Mouse (Mus musculus) CH12F3 (cell line): ENCODE results near the gene Glrx.

ENCODE experiments used
- in situ Hi-C: fragments of 300-500 bp; cut with MboI; formaldehyde crosslinking; loops from 2 replicates; pipeline ENCODE4 v1.14.3; 2020; ENCODE audit warnings: low sequenced_read_pairs

The Glrx gene

GRCm38 (mm10) chr13:75879756-75880155 is 40.1 kb downstream of the Glrx start:
- in situ Hi-C loops, result loop anchor here (10.0 kb wide), 2 partner anchors 75 to 655 kb away; no protein-coding TSS in a partner anchor

DNA sequence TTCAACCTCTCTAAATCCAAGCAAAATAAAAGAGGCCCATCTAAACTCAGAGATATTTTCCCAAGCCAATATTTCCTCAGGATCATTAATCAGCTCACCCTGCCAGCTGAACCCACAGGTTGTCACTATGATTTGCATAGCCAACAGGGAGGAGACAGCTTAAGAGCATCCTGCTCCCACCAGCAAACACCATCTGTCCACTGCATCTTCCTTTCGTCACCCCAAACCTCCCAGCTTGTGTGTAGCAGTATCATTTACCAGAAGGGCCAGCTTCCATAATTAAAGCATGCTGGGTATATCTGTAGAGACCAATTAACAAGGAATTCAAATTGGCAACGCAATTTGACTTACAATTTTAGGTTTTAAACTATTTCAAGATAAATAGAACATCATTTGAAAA is 40.8 kb downstream of the Glrx start:
- in situ Hi-C loops, result no loop called here

DNA sequence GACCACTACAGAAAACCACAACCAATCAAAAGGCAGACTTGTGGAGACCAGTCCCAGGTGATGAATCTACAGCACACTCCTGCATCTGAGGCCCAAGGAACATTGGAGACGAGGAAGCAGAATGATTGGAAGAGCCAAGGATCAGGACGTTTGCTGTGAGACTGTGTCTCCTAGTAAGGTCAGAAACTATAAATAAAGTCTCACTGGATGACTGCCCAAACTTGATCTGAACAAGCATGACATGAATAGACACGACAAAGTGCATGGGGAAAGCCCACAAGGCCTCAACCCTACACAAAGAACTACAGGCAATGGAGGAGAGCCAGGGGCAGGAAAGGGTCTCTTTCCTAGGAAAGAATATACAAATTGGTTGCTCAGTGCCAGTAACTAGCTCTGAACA is 44.1 kb downstream of the Glrx start:
- in situ Hi-C loops, result no loop called here

DNA sequence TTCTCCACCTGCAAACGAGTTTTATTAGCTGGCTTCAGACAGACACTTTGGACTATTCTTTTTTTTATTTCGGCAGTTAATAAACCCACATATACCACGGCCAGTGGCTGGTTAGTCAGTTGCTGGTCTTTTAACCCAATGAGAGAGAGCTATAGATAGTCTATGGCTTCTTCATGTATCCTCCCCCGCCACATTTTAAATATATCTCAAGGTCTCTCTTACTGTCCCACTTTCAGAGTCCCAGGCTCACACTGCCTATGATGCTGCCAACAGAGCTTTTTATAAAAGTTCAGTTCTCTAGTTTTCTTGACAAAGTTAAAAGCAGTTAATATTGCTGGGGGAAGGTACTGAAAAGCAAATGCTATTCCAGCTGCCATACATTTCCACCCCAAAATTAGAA is 52.2 kb downstream of the Glrx start:
- in situ Hi-C loops, result no loop called here

DNA sequence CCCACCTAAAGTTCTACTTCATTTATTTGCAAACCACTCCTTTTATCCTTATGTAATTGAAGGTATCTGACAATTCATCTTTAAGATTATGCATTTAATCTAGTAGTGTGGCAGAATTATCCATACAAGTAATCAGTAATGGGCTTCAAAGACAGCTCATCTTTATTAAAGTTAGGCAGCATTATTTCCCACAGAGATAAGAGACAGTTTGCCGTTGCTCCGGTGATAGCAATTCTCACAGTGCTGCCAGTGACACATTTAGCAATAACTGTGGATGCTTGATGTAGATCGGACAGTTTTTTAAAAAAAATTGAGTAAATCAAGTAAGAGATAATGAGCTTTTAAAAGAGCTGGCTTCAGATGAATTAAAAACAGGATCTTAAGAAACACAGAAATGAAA is 52.6 kb downstream of the Glrx start:
- in situ Hi-C loops, result no loop called here

DNA sequence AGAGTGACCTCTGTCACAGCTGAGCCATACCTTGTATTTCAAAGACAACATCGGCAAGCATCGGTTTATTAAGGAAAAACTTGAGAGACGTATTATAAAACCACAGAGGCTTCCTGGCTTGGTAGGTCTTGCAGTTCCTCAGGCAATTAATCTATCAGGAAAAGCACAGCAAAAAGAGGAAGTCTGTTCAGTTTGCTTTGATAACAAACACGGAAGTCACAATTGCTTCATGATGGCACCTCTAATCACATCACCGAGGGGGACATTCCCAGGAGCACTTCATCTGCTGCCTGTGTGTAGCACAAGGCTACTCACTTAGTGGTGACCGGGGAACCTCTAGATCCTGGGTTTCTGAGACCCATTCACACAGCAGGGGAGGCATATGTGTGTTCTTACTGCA is 53.2 kb downstream of the Glrx start:
- in situ Hi-C loops, result no loop called here
